Mouse (Mus musculus) lung, postnatal 0 days (tissue): Measurements from ENCODE around the gene Nat9.

Experiments used
- CTCF ChIP-seq: IDR thresholded peaks from 2 replicates; pipeline ENCODE4 v1.5.1; 2016; ENCODE audit warnings: antibody characterized with exemption, mild to moderate bottlenecking
- EP300 ChIP-seq: IDR thresholded peaks from 2 replicates; pipeline ENCODE4 v1.6.1; 2016; ENCODE audit warnings: antibody characterized with exemption, mild to moderate bottlenecking, control low read depth

DNA sequence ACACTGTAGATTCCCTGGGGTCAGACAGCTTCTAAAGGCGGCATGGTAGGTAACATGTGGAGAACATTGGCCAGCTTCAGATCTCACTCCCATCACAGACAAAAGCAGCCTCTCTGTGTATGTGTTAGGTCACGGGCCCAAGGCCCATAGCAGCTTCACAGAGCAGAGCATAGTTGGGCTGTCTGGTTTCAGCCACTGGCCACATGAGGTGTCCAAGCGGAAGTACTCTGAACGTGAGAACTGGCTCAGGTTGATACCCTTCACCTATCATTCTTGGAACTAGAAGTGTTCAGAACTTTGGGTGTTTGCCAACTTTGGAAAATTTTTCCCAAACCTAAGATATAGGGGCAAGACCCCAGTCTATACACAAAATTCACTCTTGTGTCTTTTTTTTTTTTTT lies 18.2 kb downstream of the Nat9 start:
- no peak for TF ChIP-seq CTCF
- no peak for TF ChIP-seq EP300
